Mouse (Mus musculus): ENCODE measurements at regions not wholly inside any gene's neighbourhood (a gene's known extent, or its start where the extent isn't known, plus 50 kb on each side); places are given as distances from the start of the nearest gene placed in this dataset.

DNA sequence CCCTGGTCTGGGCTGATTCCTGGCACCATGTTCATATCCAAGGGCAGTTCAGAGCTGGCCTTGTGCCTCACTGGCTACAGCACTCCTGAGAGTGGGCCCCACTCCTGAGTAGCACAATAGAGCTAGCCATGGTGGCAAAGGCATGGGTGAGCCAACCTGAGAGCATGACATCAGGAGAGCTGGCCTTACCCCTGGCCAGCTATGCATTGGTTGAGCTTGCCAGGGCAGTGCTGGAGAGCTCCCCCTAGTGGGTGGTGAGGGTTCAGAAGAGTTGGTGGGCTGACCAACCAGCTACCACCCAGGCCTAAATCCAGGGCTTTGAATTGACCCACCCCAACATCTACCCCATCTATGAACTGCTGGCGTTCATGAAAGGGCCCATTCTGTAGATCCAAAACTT, 106.0 kb upstream of the Usp24 start:
- TF ChIP-seq POLR2A (IDR thresholded peaks at IDR 0.05; ENCODE audit: insufficient read depth, low read depth, low read length) = no peak
- peak; percentile 50 for TF ChIP-seq CTCF (IDR thresholded peaks at IDR 0.05)
- no peak for TF ChIP-seq EP300 (IDR thresholded peaks at IDR 0.05; ENCODE audit: insufficient read depth, low read depth, low read length)
